Mouse (Mus musculus) WW6 (cell line): ENCODE results near the gene Tgfbr3l.

Experiments used
- DNase-seq: peaks from one replicate; pipeline ENCODE4 v3.0.0-alpha.2; 2013; ENCODE audit warnings: low read depth, low spot score

Tgfbr3l gene

GRCm38 (mm10) chr8:4265160-4265914 is 17.3 kb downstream of the Tgfbr3l start:
- DNase-seq, result no peak

DNA sequence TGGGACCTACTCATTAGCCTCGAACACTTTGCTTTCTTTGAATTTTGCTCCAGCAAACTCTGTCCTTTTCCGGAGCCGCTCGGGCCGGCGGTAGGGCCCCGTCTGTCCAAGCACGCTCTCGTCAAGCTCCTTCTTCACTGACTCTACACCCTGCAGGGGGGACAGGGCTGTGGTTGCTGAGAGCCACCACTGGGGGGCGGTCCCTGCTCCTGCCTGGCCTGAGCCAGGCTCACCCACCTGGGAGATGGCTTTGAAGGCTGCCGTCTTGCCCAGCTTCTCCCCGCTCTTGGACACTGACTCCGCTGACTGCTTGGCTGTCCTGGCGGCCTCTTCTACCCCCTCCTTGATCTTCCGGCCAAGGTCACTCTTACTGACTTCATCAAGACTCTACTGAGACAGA is 19.6 kb downstream of the Tgfbr3l start:
- DNase-seq, result no peak

GRCm38 (mm10) chr8:4269609-4270008 is 21.6 kb downstream of the Tgfbr3l start:
- DNase-seq, result no peak

DNA sequence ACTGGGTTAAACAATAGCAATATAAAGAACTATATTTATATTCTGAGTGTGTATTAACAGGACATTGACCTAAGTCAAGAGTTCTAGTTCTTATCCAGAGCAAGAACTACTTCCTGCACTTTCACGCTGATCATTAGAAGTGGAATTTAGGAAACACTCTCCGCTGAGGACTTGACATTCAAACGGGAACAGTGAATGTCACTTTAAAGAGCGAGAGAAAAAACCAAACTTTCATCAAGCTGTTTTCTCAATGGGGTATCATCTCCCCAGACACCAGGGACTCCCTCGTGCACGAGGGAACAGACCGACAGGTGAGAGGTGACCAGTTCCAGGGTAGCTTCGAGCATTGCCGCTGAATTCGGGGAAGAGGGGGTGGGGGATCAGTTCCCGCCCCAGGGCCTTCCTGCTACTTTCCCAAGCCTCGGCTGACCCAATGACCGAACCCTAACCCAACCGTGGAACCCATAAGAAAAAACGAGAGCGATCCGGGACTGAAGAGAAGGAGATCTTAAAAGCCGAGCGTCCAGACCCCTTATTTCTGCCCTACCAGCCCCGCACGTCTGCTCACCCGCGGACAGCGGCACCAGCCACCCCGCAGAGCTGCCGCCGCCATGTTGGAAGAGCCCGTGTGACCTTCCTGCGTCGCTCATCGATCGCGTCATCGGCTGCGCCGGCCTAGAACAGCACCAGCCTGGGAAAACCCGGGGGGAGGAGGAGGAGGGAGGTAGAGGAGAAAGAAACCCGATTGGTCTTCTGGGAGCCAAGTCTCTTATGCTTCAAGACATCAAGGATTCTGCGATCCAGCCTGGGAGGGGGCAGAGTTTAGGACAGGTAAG is 27.5 kb downstream of the Tgfbr3l start, which contains the start of gene Timm44:
Gene Timm44, minus strand, starts transcription at position 639 of the 836 bp plus-strand sequence.
- peak; percentile 97 for DNase-seq

GRCm38 (mm10) chr8:4276111-4276465 is 28.1 kb downstream of the Tgfbr3l start:
- DNase-seq, result no peak

GRCm38 (mm10) chr8:4292738-4293137 is 44.7 kb downstream of the Tgfbr3l start:
- DNase-seq, result no peak

GRCm38 (mm10) chr8:4297822-4298221 is 49.8 kb downstream of the Tgfbr3l start:
- DNase-seq, result no peak
